ENCODE assay signal across 8 mouse cellular contexts in the genomic region with DNA sequence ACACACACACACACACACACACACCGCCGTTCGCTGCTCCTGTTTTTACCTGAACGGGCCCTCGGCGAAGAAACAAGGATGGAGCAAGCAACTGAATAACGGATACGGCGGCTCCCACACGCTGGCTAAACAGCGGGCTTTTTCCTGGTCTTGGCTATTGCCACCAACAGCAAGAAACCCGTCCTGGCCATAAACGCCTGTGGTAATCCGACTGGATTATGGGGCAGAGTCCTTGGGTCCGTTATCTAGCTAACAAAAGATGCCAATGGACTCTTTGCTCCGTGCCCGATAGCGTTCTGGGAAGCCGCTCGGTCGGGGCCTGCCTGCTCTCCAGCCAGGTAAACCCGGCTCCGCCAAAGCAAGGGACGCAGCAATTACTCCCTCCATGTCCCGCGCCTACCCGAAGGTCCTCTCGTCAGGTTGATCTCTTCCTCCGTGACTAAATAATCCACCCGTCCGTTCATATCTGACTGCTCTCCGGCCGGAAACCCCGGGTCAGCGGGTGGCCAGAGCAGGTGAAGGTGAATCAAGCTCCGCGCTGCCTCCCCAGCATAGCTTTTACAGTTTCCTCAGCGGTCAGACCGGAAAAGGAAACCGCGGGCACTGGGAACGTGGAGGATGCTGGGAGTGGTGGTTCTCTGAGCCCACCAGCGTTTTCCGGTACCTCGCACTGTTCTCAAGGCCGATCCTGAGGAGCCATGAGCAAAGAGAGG. TPM values are rescaled to one million over a fixed set of nuclear protein-coding genes. Genes with fewer than 3 reads are reported as not detected.
A peak's percentile ranks its signal among the peaks of the same experiment; 100 is the strongest.
DNase-seq lines count a peak whose midpoint lies in the region; ATAC-seq lines count a peak whose summit lies in the region.

A gene (minus strand): TSS at position 590 of the 713 bp plus-strand sequence.
A gene (minus strand): TSS at position 596 of the 713 bp plus-strand sequence.

- intact Hi-C loops in heart, postnatal 14 days (cut with DNase I) = no loop called here

- under 1% methylated on average over 46 of the region's 46 CpGs for WGBS in forebrain, embryonic 14.5 days
- under 1% methylated on average over 46 of the region's 46 CpGs for WGBS in neural tube, embryonic 15.5 days

- peak; percentile 97 for ATAC-seq in forebrain, embryonic 14.5 days
- ATAC-seq in neural tube, embryonic 15.5 days (ENCODE audit: low FRiP score) = peak; percentile 97

- H3K27me3 ChIP-seq in forebrain, embryonic 14.5 days (replicated peaks; ENCODE audit: control insufficient read depth, insufficient read depth, low read length) = no peaks in the 10 kb centered on the region
- H3K27me3 ChIP-seq in neural tube, embryonic 15.5 days (replicated peaks) = 0 out of 2 replicates have a peak, but pooled peaks cover 3% of the 10 kb centered on the region

- no peaks in the 10 kb centered on the region for H3K36me3 ChIP-seq in forebrain, embryonic 14.5 days (ENCODE audit: control insufficient read depth, insufficient read depth, low read length)
- no peaks in the 10 kb centered on the region for H3K36me3 ChIP-seq in neural tube, embryonic 15.5 days

- H3K9ac ChIP-seq in forebrain, embryonic 14.5 days (ENCODE audit: low read length) = peak within 1 kb of the TSS; percentile 84
- H3K9ac ChIP-seq in neural tube, embryonic 15.5 days (replicated peaks) = peak within 1 kb of the TSS; percentile 83

- peak within 1 kb of the TSS; percentile 35; the same call in 1 of the 2 replicates for H3K27ac ChIP-seq in forebrain, embryonic 14.5 days (ENCODE audit: low read depth, low read length)
- peak within 1 kb of the TSS; percentile 88 for H3K27ac ChIP-seq in neural tube, embryonic 15.5 days (replicated peaks)

- H3K4me2 ChIP-seq in forebrain, embryonic 14.5 days (ENCODE audit: low read length) = peak within 1 kb of the TSS; percentile 62
- H3K4me2 ChIP-seq in neural tube, embryonic 15.5 days = peak within 1 kb of the TSS; percentile 65

- peak; percentile 89 for DNase-seq in ES-CJ7 (ENCODE audit: low read depth, low spot score)
- peak; percentile 80 for DNase-seq in cerebellum, adult 11 months
- DNase-seq in forebrain, embryonic 14.5 days (ENCODE audit: low spot score) = peak; percentile 92
- peak; percentile 76 to 83 for DNase-seq in heart, postnatal 14 days
- peak; percentile 86 for DNase-seq in layer of hippocampus, adult 11-12 months (ENCODE audit: low spot score)
- peak; percentile 84 to 87 for DNase-seq in lung, adult 18-20 months
- DNase-seq in testis, postnatal 14 days (ENCODE audit: low spot score) = peak; percentile 86

- H3K4me1 ChIP-seq in forebrain, embryonic 14.5 days (ENCODE audit: control insufficient read depth, insufficient read depth, low read length) = peaks cover 8% of the 10 kb centered on the region
- H3K4me1 ChIP-seq in neural tube, embryonic 15.5 days = peaks cover 25% of the 10 kb centered on the region

- no peaks in the 10 kb centered on the region for H3K9me3 ChIP-seq in forebrain, embryonic 14.5 days (replicated peaks; ENCODE audit: control insufficient read depth, low read length)
- no peaks in the 10 kb centered on the region for H3K9me3 ChIP-seq in neural tube, embryonic 15.5 days (replicated peaks)

- peak within 1 kb of the TSS; percentile 77 for H3K4me3 ChIP-seq in forebrain, embryonic 14.5 days (ENCODE audit: low read depth, low read length)
- peak within 1 kb of the TSS; percentile 89 for H3K4me3 ChIP-seq in neural tube, embryonic 15.5 days (replicated peaks)

RNA-seq across cellular contexts. Expression of the first gene that starts in this region (rescaled TPM):
- 38.5 and 40.3 TPM in 2 replicates for polyA plus RNA-seq in forebrain, embryonic 14.5 days (2014; fragmentation: Nextera tagmentation; extraction: Ambion mirVana)
- 10 to 100 TPM; 38.7 to 40.2 TPM for total RNA-seq in heart, postnatal 14 days (2021)
- 37.5 and 38.5 TPM in 2 replicates for polyA plus RNA-seq in neural tube, embryonic 15.5 days (2015; fragmentation: Nextera tagmentation; extraction: Ambion mirVana)

RNA-seq across cellular contexts. Expression of the second gene that starts in this region (rescaled TPM):
- polyA plus RNA-seq in forebrain, embryonic 14.5 days (2014; fragmentation: Nextera tagmentation; extraction: Ambion mirVana) = 23.8 and 25.1 TPM in 2 replicates
- total RNA-seq in heart, postnatal 14 days (2021) = 10 to 100 TPM; 38.1 to 41.3 TPM
- 38.4 and 43.9 TPM in 2 replicates for polyA plus RNA-seq in neural tube, embryonic 15.5 days (2015; fragmentation: Nextera tagmentation; extraction: Ambion mirVana)

Comparison
In these comparisons a context has a peak if more than half of its experiments do, and no peak if none do; other contexts are left out.
1. Peak in every context shown above with its lines: DNase-seq, ATAC-seq, H3K4me3 ChIP-seq and H3K27ac ChIP-seq.